Mouse (Mus musculus) MEL (cell line): Measurements from ENCODE around the gene Wdr90. TPM values are rescaled to one million over a fixed set of nuclear protein-coding genes. Genes with fewer than 3 reads are reported as not detected.

Experiments
- DNase-seq: peaks from one replicate; pipeline ENCODE4 v3.0.0; 2011; ENCODE audit warnings: low read depth, low spot score
- H3K27ac ChIP-seq: 2 replicates; pipeline ENCODE4 v1.5.1; 2012; ENCODE audit warnings: low read depth, mild to moderate bottlenecking, control low read depth, low read length, moderate library complexity; ENCODE audit not compliant: control insufficient read depth
- H3K27me3 ChIP-seq, 2 experiments: fragments of 150-350 bp in 1 of 2; sonication (generic) in 1 of 2; 2 replicates each; pipeline ENCODE4 v1.6.1; 2012; ENCODE audit warnings: low read length in 2 of 2, mild to moderate bottlenecking in 2 of 2, improper control_type of control experiment in 1 of 2, moderate library complexity in 1 of 2; ENCODE audit not compliant: insufficient read depth in 2 of 2, control insufficient read depth in 1 of 2
- H3K36me3 ChIP-seq, 2 experiments: 2 replicates each; pipeline ENCODE4 v1.6.1; 2012 to 2014; ENCODE audit warnings: low read length in 2 of 2, improper control_type of control experiment in 1 of 2, inconsistent platforms in 1 of 2, mild to moderate bottlenecking in 1 of 2; ENCODE audit not compliant: insufficient read depth in 2 of 2, control insufficient read depth in 1 of 2
- H3K4me1 ChIP-seq, 2 experiments: fragments of 150-350 bp in 1 of 2; sonication (generic) in 1 of 2; 2 replicates each; pipeline ENCODE4 v1.6.1; 2012; ENCODE audit warnings: low read length in 2 of 2, improper control_type of control experiment in 1 of 2, mild to moderate bottlenecking in 1 of 2; ENCODE audit not compliant: insufficient read depth in 2 of 2, control insufficient read depth in 1 of 2
- H3K4me3 ChIP-seq, 2 experiments: fragments of 150-350 bp in 1 of 2; sonication (generic) in 1 of 2; 2 replicates each; pipeline ENCODE4 v1.5.1; 2012; ENCODE audit warnings: low read depth in 2 of 2, low read length in 2 of 2, mild to moderate bottlenecking in 2 of 2, moderate library complexity in 2 of 2, control low read depth in 1 of 2, improper control_type of control experiment in 1 of 2; ENCODE audit not compliant: control insufficient read depth in 1 of 2, insufficient read depth in 1 of 2
- H3K79me2 ChIP-seq: 2 replicates; pipeline ENCODE4 v1.6.1; 2012; ENCODE audit warnings: mild to moderate bottlenecking, low read length, moderate library complexity; ENCODE audit not compliant: control insufficient read depth, poor library complexity, insufficient read depth
- H3K9ac ChIP-seq: 2 replicates; pipeline ENCODE4 v1.6.1; 2012; ENCODE audit warnings: low read depth, mild to moderate bottlenecking, control low read depth, low read length, moderate library complexity; ENCODE audit not compliant: control insufficient read depth, poor library complexity, severe bottlenecking
- H3K9me3 ChIP-seq: fragments of 150-350 bp; sonication (generic); replicated peaks from 2 replicates; pipeline ENCODE4 v1.6.1; 2012; ENCODE audit warnings: mild to moderate bottlenecking, low read length, improper control_type of control experiment, moderate library complexity; ENCODE audit not compliant: insufficient read depth
- CHD1 ChIP-seq: IDR thresholded peaks from 2 replicates; pipeline ENCODE4 v1.6.1; 2012; ENCODE audit warnings: low read depth, mild to moderate bottlenecking, inconsistent platforms, low read length, improper control_type of control experiment
- CHD2 ChIP-seq: IDR thresholded peaks from 2 replicates; pipeline ENCODE4 v1.6.1; 2011; ENCODE audit warnings: low read length, improper control_type of control experiment
- E2F4 ChIP-seq: IDR thresholded peaks from 2 replicates; pipeline ENCODE4 v1.6.1; 2011; ENCODE audit warnings: low read depth, low read length, improper control_type of control experiment, borderline replicate concordance
- EP300 ChIP-seq, 2 experiments: IDR thresholded peaks; 2 replicates each; pipeline ENCODE4 v1.6.1; 2011; ENCODE audit warnings: improper control_type of control experiment in 2 of 2, low read length in 2 of 2, low read depth in 1 of 2, mild to moderate bottlenecking in 1 of 2
- ETS1 ChIP-seq: IDR thresholded peaks from 2 replicates; pipeline ENCODE4 v1.6.1; 2012; ENCODE audit warnings: low read depth, mild to moderate bottlenecking, inconsistent platforms, low read length, improper control_type of control experiment, moderate library complexity
- JUND ChIP-seq: IDR thresholded peaks from 2 replicates; pipeline ENCODE4 v1.6.1; 2011; ENCODE audit warnings: low read depth, mild to moderate bottlenecking, improper control_type of control experiment, low read length
- MAZ ChIP-seq: IDR thresholded peaks from 2 replicates; pipeline ENCODE4 v1.6.1; 2012; ENCODE audit warnings: low read depth, mild to moderate bottlenecking, inconsistent platforms, low read length, improper control_type of control experiment
- MXI1 ChIP-seq: IDR thresholded peaks from 2 replicates; pipeline ENCODE4 v1.6.1; 2011; ENCODE audit warnings: mild to moderate bottlenecking, low read depth, low read length, improper control_type of control experiment
- MYB ChIP-seq: IDR thresholded peaks from 2 replicates; pipeline ENCODE4 v1.6.1; 2011; ENCODE audit warnings: mild to moderate bottlenecking, low read depth, low read length, improper control_type of control experiment
- MYC ChIP-seq: IDR thresholded peaks from 2 replicates; pipeline ENCODE4 v1.6.1; 2011; ENCODE audit warnings: low read depth, mild to moderate bottlenecking, low read length, improper control_type of control experiment, moderate library complexity
- NELFE ChIP-seq: IDR thresholded peaks from 2 replicates; pipeline ENCODE4 v1.6.1; 2011; ENCODE audit warnings: low read depth, low read length, improper control_type of control experiment
- NRF1 ChIP-seq: IDR thresholded peaks from 2 replicates; pipeline ENCODE4 v1.6.1; 2014; ENCODE audit warnings: low read depth, mild to moderate bottlenecking, inconsistent platforms, low read length, improper control_type of control experiment, moderate library complexity; ENCODE audit not compliant: poor library complexity, insufficient read depth, severe bottlenecking
- POLR2AphosphoS2 ChIP-seq: IDR thresholded peaks from 2 replicates; pipeline ENCODE4 v1.6.1; 2011; ENCODE audit warnings: low read length, improper control_type of control experiment
- TAL1 ChIP-seq: IDR thresholded peaks from 2 replicates; pipeline ENCODE4 v1.6.1; 2012; ENCODE audit warnings: mild to moderate bottlenecking, inconsistent platforms, low read length, moderate library complexity, mixed read lengths
- TBP ChIP-seq: IDR thresholded peaks from 2 replicates; pipeline ENCODE4 v1.8.0; 2011; ENCODE audit warnings: low read depth, low read length, improper control_type of control experiment
- UBTF ChIP-seq: IDR thresholded peaks from 2 replicates; pipeline ENCODE4 v1.6.1; 2012; ENCODE audit warnings: low read depth, mild to moderate bottlenecking, inconsistent platforms, low read length, improper control_type of control experiment, moderate library complexity, borderline replicate concordance; ENCODE audit not compliant: insufficient read depth
- ZMIZ1 ChIP-seq: IDR thresholded peaks from 2 replicates; pipeline ENCODE4 v1.6.1; 2012; ENCODE audit warnings: low read depth, mild to moderate bottlenecking, inconsistent platforms, low read length, improper control_type of control experiment, moderate library complexity
- ZNF384 ChIP-seq: IDR thresholded peaks from 2 replicates; pipeline ENCODE4 v1.6.1; 2012; ENCODE audit warnings: low read depth, mild to moderate bottlenecking, inconsistent platforms, low read length, improper control_type of control experiment
- polyA plus RNA-seq, 2 experiments: library from polyadenylated mRNA; stranded (reverse) in 1 of 2; unstranded in 1 of 2; fragments of >175 nt in 1 of 2; fragments of >200 nt in 1 of 2; gene quantifications; 2 replicates each; pipeline versions ENCODE4 v1.2.1 to v1.2.4; 2012; ENCODE audit warnings: low replicate concordance in 2 of 2, low read depth in 1 of 2; ENCODE audit not compliant: insufficient read length in 2 of 2, insufficient read depth in 1 of 2, missing spikeins in 1 of 2
- total RNA-seq: library from RNA; depleted of rRNA; stranded (reverse); fragments of 300-350 nt; gene quantifications from 2 replicates; pipeline ENCODE4 v1.2.3, GENCODE M21; 2012

Gene Wdr90
- total and polyA plus RNA-seq, 3 experiments, result 23.7 to 44.5 TPM; not detected in 1

- no peak overlapping the region for H3K4me3 ChIP-seq
- H3K4me1 ChIP-seq, result no peaks in the 10 kb centered on the region
- H3K9ac ChIP-seq, result no peak overlapping the region
- H3K79me2 ChIP-seq, result no peaks in the 10 kb centered on the region
- no peak for DNase-seq
- H3K36me3 ChIP-seq, result no peaks in the 10 kb centered on the region
- H3K27me3 ChIP-seq, result no peaks in the 10 kb centered on the region
- no peak overlapping the region for H3K27ac ChIP-seq
- H3K9me3 ChIP-seq, result no peaks in the 10 kb centered on the region
- TF ChIP-seq POLR2AphosphoS2 (0 out of 2 replicates have a peak, but pooled peaks have one; percentile 10), MXI1 (no peak)
Observed at GRCm38 (mm10) chr17:25882306-25882705, 21.0 kb upstream of the Wdr90 start.

GRCm38 (mm10) chr17:25881691-25882090, 20.4 kb upstream of the Wdr90 start:
- Histone ChIP-seq H3K27ac (no peak overlapping the region), H3K9me3 (no peaks in the 10 kb centered on the region), H3K79me2 (no peaks in the 10 kb centered on the region), H3K4me1 (peaks cover 0 to 4% of the 10 kb centered on the region in 2 experiments; a peak in 1 of 4 replicates), H3K9ac (no peak overlapping the region), H3K36me3 (peaks cover 0 to 4% of the 10 kb centered on the region in 2 experiments; a peak in 1 of 4 replicates), H3K4me3 (no peak overlapping the region), H3K27me3 (no peaks in the 10 kb centered on the region)
- TF ChIP-seq JUND, result no peak
- peak; percentile 12; the same call in 1 of the 2 replicates for TF ChIP-seq POLR2AphosphoS2
- DNase-seq, result no peak

- no peaks in the 10 kb centered on the region for H3K79me2 ChIP-seq
- H3K9me3 ChIP-seq, result no peaks in the 10 kb centered on the region
- TF ChIP-seq ZMIZ1, result no peak
- TF ChIP-seq MYB, result no peak
- TF ChIP-seq ZNF384, result no peak
- TF ChIP-seq TBP, result no peak
- TF ChIP-seq NRF1, result no peak
- no peak for TF ChIP-seq NELFE
- no peak for TF ChIP-seq E2F4
- no peak for TF ChIP-seq ETS1
- no peak for TF ChIP-seq EP300 (IDR thresholded peaks at IDR 0.05; ENCODE audit: low read depth in 1 of 2, low read length in 2 of 2)
- TF ChIP-seq CHD1, result no peak
- TF ChIP-seq MYC, result no peak
- TF ChIP-seq UBTF, result no peak
- TF ChIP-seq TAL1, result no peak
- no peak for TF ChIP-seq MAZ
- TF ChIP-seq CHD2, result no peak
- H3K9ac ChIP-seq, result no peak overlapping the region
- no peak overlapping the region for H3K27ac ChIP-seq
- DNase-seq, result no peak
- no peak overlapping the region for H3K4me3 ChIP-seq
- no peaks in the 10 kb centered on the region for H3K27me3 ChIP-seq
- peaks cover 0 to 11% of the 10 kb centered on the region in 2 experiments; a peak in 2 of 4 replicates for H3K4me1 ChIP-seq
- peaks cover 0 to 7% of the 10 kb centered on the region in 2 experiments; a peak in 2 of 4 replicates for H3K36me3 ChIP-seq
Observed at GRCm38 (mm10) chr17:25880913-25881641, 19.8 kb upstream of the Wdr90 start.
